Mouse (Mus musculus): Measurements from ENCODE around the gene Gjc2.
A peak's percentile ranks its signal among the peaks of the same experiment; 100 is the strongest.

- TF ChIP-seq CTCF (IDR thresholded peaks at IDR 0.05; ENCODE audit: low read depth) (no peak), EP300 (optimal IDR thresholded peaks at IDR 0.05) (peak; percentile 33)
Measured at GRCm38 (mm10) chr11:59218389-59218998, 35.5 kb upstream of the Gjc2 start.
